Mouse (Mus musculus): Measurements from ENCODE around the gene Ceacam9.
"Not testable (repeated sequence)": the region's sequence is repeated elsewhere in the genome, so short reads cannot be mapped to it uniquely, and the experiment has no call there.

The Ceacam9 gene

DNA sequence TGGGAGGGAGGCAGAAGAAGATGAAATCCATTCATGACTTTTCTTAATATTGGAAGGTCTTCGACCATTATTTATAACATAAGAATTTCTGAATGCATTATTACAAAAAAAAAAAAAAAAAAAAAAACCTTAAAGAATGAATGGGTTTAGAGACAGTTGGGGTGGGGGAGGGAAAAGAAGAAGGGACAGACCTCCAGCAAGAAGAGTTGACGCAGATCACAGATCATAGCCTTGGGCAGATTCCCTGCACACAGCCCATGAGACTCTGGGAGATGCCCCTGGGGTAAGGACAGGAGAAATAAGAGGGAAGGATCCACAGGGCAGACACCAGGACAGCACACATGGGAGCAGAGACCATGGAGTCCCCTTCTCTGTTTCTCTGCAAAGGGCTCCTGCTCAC, at the start of gene Ceacam9:
Gene Ceacam9 (plus strand): TSS at position 301 of the 400 bp plus-strand sequence.
- DNase-seq (ENCODE audit: low spot score in 2 of 2): no peak

DNA sequence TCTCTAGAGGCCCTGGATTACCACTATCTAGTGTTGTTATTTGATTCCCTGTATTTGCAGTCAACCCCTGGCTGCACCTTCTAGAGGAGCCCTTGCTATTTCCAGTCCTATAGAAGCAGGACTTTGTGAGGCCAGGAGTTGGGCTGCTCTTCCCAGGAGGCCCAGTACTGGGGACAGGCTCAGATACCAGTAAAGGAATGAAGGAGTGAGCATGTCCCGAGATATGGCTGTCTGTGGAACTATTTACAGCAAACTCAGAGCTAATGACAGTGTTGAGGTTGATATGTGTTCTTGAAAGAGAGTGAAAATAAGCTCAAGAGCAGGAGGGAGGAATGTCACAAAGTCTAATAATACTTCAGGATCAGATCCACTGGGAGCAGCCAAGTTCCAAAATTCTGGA, 47.9 kb upstream of the Ceacam9 start:
- DNase-seq (ENCODE audit: low spot score in 2 of 2): no peak

DNA sequence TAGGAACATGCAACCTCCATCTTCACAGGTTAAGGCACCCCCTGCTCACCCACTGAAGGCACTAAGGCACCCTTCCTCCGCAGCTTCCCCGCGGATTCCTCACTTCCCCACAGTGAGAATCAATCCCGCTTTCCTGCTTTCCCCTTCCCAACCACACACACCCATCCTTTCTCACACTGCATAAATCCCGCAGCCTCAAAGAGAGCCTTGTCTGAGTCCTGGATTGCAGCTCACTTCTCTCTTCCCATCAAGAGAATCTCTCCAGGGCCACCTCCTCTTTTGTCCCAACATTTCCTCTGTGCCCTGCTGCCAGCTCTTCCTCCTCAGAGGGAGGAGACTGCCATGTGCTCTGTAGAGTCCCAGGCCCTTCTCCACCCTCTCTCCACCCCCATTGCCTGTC, 47.0 kb upstream of the Ceacam9 start:
- DNase-seq (ENCODE audit: low spot score in 2 of 2): not testable (repeated sequence)

- DNase-seq (ENCODE audit: low spot score in 2 of 2): no peak
Observed at GRCm38 (mm10) chr7:16675605-16676004, 46.1 kb upstream of the Ceacam9 start, which contains the start of gene Ceacam15. TSS of gene Ceacam15 (minus strand) at chr7:16675705.

DNA sequence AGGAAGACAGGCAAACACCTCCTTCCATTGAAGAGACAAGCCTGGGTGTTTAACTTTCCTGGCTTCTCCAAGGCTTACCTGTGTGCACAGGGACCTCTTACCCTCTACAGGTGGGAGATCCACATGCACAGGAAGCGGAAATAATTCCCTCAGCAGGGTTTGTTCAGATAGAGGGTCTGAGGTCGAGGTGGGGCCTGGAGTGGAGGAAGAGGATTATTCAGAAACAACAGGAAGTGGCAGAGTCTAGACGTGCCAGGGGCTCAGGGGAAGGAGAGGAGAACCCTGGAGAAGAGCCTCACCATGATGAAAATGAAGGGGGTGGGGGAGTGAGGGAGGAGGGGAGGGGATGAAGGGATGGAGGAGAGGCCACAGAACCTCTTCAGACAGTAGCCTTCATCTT, 41.5 kb upstream of the Ceacam9 start:
- DNase-seq (ENCODE audit: low spot score in 2 of 2): not testable (repeated sequence)

- DNase-seq (ENCODE audit: low spot score in 2 of 2): no peak
Observed at GRCm38 (mm10) chr7:16689196-16689595, 32.5 kb upstream of the Ceacam9 start.

- DNase-seq (ENCODE audit: low spot score in 2 of 2): no peak
Observed at GRCm38 (mm10) chr7:16695025-16695424, 26.7 kb upstream of the Ceacam9 start.

DNA sequence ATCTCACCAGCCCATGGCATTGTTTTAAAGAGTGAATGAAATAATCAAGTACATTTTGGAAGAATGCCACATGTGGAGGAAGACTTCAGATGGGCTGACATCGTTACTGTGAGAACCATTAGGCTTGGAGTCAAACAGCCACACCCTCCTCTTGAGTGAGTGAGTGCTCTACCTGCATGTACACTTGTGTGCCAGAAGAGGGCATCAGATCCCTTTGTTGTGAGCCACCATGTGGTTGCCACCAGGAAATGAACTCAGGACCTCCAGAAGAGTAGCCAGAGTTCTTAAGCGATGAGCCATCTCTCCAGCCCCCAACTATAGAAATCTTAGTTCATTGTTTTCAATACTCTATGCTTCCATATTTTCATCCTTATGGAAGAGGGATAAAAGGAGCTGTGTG, 22.7 kb upstream of the Ceacam9 start:
- no peak for DNase-seq (ENCODE audit: low spot score in 2 of 2)

DNA sequence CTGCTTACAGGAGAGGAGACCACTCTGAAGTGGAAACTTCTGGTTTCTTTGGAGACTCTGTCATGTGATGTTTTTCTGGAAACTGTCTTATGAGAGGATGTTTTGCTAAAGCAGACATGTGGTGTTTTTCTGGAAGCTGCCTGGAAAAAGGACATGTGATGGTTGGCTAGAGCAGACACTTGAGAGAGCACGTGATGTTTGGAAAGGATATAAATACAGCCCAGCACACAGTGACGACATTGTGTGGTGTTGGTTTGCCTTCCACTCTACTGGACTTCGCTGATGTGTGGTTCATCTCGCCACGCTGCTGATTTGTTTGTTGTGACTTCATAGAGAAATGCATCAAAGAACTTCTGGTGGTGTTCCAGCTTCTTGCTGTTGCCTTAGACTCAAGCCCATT, 21.1 kb upstream of the Ceacam9 start:
- DNase-seq (ENCODE audit: low spot score in 2 of 2): no peak

DNA sequence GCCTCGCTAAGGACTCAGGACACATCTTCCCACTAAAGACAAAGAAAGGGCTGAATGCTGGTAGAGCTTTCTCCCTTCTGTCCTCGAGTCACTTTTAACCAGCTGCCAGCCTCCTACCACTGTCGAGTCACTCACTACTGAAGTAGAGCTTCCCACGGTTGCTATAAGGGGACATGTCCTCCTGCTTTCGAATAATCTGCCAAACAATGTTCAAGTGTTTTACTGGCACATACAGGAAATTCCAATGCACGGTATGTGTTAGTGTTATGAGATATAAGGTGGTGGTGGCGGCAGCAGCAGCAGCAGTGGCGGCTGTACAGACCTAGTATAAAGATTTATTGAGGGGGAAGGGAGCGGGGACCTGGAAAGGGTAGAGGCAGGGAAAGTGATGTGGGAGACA, 15.3 kb upstream of the Ceacam9 start:
- DNase-seq (ENCODE audit: low spot score in 2 of 2): no peak

GRCm38 (mm10) chr7:16708244-16708643, 13.5 kb upstream of the Ceacam9 start:
- no peak for DNase-seq (ENCODE audit: low spot score in 2 of 2)

DNA sequence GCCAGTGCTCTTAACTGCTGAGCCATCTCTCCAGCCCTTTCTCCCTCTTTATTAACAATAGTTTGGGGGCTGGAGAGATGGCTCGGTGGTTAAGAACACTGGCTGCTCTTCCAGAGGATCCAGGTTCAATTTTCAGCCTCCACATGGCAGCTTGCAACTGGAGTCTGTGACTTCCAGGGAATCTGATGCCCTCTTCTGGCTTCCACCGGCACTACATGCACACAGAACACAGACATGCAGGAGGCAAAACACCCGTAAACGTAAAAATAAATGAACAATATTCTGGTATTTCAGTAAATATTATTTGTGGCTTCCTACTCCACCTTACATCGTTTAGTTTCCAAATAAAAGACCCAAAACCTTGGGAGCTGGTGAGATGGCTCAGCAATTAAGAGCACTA, 11.1 kb upstream of the Ceacam9 start:
- no peak for DNase-seq (ENCODE audit: low spot score in 2 of 2)

DNA sequence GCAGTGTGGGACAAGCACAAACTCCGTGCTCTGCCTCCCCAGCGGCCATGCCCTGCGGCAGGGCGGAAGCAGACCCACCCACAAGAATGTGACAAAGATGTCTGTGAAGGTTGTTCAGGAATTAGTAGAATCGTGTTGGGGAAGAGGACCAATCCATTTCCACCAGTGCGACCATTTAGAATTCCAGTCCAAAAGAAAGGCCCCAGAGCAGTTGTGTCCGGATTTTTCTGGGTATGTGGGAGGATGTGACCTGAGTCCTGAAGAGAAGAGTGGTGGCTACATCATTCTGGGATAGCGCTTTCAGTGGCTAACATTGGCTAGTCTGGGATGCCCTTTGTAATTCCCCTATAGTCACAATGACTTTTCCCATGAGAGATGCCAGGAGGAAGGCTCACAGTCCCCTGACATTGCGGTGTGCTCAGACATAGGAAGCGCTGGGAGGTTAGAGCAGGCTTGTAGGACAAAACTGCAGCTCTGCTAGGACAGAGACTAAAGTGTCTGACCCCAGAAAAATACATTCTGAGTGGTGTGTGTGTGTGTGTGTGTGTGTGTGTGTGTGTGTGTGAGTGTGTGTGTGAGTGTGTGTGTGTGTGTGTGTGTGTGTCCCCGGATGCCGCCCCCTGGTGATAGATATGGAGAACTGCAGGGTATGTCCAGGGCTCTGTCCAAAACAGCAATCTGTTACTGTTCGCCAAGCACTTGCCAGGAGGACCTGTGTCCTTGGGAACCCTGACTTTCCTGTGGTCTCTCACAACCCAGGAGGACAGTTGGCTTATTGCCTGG, 8.9 kb upstream of the Ceacam9 start:
- no peak for DNase-seq (ENCODE audit: low spot score in 2 of 2)

- not testable (repeated sequence) for DNase-seq (ENCODE audit: low spot score in 2 of 2)
Observed at GRCm38 (mm10) chr7:16716456-16717152, 5.1 kb upstream of the Ceacam9 start.

DNA sequence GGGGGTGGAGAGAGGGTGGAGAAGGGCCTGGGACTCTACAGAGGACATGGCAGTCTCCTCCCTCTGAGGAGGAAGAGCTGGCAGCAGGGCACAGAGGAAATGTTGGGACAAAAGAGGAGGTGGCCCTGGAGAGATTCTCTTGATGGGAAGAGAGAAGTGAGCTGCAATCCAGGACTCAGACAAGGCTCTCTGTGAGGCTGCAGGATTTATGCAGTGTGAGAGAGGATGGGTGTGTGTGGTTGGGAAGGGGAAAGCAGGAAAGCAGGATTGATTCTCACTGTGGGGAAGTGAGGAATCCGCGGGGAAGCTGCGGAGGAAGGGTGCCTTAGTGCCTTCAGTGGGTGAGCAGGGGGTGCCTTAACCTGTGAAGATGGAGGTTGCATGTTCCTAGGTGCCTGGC, 761 bp downstream of the Ceacam9 start:
- DNase-seq (ENCODE audit: low spot score in 2 of 2): not testable (repeated sequence)

GRCm38 (mm10) chr7:16728596-16729348, 7.0 kb downstream of the Ceacam9 start:
- DNase-seq (ENCODE audit: low spot score in 2 of 2): peak in 1 of 2 experiments; percentile 20

GRCm38 (mm10) chr7:16729563-16729962, 7.8 kb downstream of the Ceacam9 start:
- DNase-seq (ENCODE audit: low spot score in 2 of 2): not testable (repeated sequence)

- DNase-seq (ENCODE audit: low spot score in 2 of 2): no peak
Observed at GRCm38 (mm10) chr7:16730791-16731190, 9.1 kb downstream of the Ceacam9 start.

DNA sequence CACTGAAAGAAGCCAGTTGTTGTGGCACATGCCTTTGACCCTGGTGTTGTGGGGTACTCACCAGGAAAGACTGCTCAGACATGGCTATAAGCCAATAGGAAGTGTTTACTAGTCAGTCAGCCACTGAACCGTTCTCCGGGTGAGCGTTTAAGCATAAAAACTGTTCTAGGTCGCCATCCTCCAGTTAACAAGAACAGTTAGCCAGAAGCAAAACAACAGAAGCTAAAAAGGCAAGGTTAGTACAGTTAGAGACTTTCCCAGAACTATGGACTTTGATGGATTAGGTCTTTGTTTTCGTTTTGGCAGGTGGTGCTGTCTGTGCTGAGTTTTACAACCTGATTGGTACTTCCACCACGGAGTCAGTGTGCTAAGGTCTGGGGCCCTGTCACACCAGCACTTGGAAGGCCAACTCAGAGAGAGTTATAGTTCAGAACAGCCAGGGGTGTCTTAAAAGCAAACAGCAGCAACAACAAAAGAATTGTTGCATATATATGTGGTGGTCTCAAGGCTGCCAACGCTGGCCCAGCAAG, 10.2 kb downstream of the Ceacam9 start:
- DNase-seq (ENCODE audit: low spot score in 2 of 2): no peak

DNA sequence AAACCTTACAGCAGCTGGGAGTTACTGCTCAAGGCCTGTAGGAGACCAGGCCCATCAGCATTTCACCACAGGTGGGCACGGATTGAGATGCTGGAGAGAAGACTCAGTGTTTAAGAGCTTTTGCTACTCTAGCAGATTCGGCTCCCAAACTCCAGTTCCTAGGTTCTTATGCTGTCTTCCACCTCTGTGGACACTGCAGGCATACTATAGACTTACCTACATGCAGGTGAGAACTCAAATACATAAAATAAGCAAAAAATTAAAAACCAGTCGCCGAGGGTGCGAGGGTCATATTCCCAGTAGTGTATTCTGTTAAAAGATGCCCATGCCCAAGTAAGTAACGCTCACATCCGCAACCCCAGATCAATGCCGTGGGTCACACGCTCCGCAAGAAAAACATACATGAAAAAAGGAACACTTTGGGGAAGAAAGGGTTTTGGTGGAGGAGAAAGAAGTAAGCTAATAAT, 15.9 kb downstream of the Ceacam9 start:
- DNase-seq (ENCODE audit: low spot score in 2 of 2): no peak

GRCm38 (mm10) chr7:16738073-16738696, 16.5 kb downstream of the Ceacam9 start, which contains the start of gene Ap2s1:
TSS of gene Ap2s1 (plus strand) at chr7:16738410.
- peak; percentile 92 to 95 for DNase-seq (ENCODE audit: low spot score in 2 of 2)

Measured in urinary bladder, adult 18-20 months (tissue).